Mouse (Mus musculus) kidney, embryonic 15.5 days (tissue): ENCODE data around the gene Chd1. TPM values are rescaled to one million over a fixed set of nuclear protein-coding genes. Genes with fewer than 3 reads are reported as not detected.
A peak's percentile ranks its signal among the peaks of the same experiment; 100 is the strongest.

Source experiments
- ATAC-seq: fragments of 200-750 bp; cut with Nextera tagmentation; replicated peaks from 2 replicates; pipeline ENCODE4 v1.8.0; 2017; ENCODE audit warnings: moderate TSS enrichment; ENCODE audit not compliant: low FRiP score
- H3K27ac ChIP-seq: fragments of 300-500 bp; sonication (generic); 2 replicates; pipeline ENCODE4 v1.5.1; 2015; ENCODE audit warnings: mild to moderate bottlenecking, inconsistent platforms
- H3K27me3 ChIP-seq: fragments of 300-500 bp; sonication (generic); 2 replicates; pipeline ENCODE4 v1.6.1; 2015; ENCODE audit warnings: inconsistent platforms
- H3K36me3 ChIP-seq: fragments of 300-500 bp; sonication (generic); 2 replicates; pipeline ENCODE4 v1.6.1; 2015; ENCODE audit warnings: inconsistent platforms
- H3K4me1 ChIP-seq: fragments of 300-500 bp; sonication (generic); 2 replicates; pipeline ENCODE4 v1.6.1; 2015; ENCODE audit warnings: inconsistent platforms
- H3K4me2 ChIP-seq: fragments of 300-500 bp; sonication (generic); 2 replicates; pipeline ENCODE4 v1.6.1; 2015; ENCODE audit warnings: moderate library complexity, mild to moderate bottlenecking, inconsistent platforms
- H3K4me3 ChIP-seq: fragments of 300-500 bp; sonication (generic); replicated peaks from 2 replicates; pipeline ENCODE4 v1.5.1; 2015; ENCODE audit warnings: mild to moderate bottlenecking, inconsistent platforms
- H3K9ac ChIP-seq: fragments of 300-500 bp; sonication (generic); 2 replicates; pipeline ENCODE4 v1.6.1; 2015; ENCODE audit warnings: mild to moderate bottlenecking, inconsistent platforms
- H3K9me3 ChIP-seq: fragments of 300-500 bp; sonication (generic); replicated peaks from 2 replicates; pipeline ENCODE4 v1.6.1; 2016; ENCODE audit warnings: inconsistent platforms
- WGBS: fragments of 180-500 bp; shearing (Covaris S2); methylation state at CpG from one replicate; pipeline ENCODE4 v1.1.7; 2015; ENCODE audit warnings: mixed read lengths; 5-methylcytosine and 5-hydroxymethylcytosine counted together
- polyA plus RNA-seq: library from polyadenylated mRNA; unstranded; fragments of >200 nt; fragmentation: Nextera tagmentation; extraction: Ambion mirVana; gene quantifications from 2 replicates; pipeline ENCODE4 v1.2.1, GENCODE M21; 2015

The Chd1 gene
- polyA plus RNA-seq, 1 experiment from 2014 or later, result 29.5 TPM

DNA sequence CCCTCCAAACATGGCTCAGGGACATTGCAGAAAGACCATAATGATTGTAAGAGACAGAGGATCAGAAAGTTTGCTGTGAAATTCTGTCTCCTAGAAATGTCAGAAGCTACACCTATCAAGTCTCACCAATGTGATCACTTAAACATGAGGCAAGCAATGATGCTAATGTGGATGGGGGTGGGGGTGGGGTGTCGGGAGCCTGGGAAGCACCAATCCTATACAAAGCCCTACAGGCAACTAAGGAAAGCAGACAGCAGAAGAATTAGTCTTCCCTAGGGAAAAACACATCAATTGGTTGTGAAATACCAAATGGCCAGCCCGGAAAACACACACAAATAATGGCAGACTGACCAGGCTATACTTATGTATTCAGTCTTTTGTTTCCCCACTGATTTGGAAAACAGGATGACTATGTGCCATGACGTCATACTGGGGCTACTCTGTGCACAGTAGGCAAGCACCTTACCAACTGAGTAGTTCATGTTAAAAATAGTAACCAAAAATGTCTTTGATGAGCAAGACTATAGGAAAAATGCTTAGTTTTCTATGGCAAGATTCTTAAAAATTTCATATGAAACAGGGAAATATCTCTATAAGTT lies 94.5 kb downstream of the Chd1 start:
- 51% methylated on average over 3 of the region's 3 CpGs for WGBS
- Histone ChIP-seq H3K4me1 (0 out of 2 replicates have a peak, but pooled peaks cover 1% of the 10 kb centered on the region), H3K9ac (no peak overlapping the region), H3K4me3 (no peak overlapping the region), H3K9me3 (no peaks in the 10 kb centered on the region), H3K27me3 (no peaks in the 10 kb centered on the region), H3K36me3 (no peaks in the 10 kb centered on the region), H3K4me2 (no peak overlapping the region), H3K27ac (no peak overlapping the region)
- no peak for ATAC-seq

DNA sequence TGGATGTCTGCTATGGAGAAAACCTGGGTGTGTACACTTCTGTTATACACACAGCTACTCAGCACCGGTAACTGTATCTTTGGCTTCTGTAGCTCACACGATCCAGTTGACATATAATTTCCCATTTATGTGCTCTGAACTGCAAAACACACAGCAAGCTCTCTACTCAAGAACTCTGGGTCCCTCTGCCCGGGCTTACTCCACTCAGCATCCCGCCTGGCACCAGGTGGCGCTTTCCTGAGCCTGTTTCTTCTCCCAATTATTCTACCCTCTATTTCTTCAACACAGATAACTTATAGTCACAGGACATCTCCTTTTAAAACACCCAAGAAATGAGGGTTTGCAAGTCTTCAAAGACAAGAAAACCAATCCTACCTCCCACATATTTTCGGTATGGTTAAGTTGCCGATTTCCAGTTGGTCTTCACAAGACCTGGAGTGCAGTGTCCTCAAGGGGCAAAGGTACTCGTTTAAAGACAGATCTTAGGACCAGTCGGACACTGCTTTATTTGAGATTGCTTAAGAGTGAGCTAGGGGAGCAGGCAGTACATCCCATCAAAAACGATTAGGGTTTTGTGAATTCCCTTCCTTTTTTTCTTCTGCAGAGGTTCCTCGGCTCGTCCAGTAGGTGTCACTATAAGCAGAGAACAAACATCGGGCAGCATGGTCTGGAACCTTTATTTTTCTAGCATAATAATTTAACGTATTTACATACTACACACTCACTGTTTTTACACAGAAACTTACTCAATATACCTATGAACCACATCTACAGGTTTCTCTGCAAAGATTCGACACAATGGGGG lies 99.4 kb downstream of the Chd1 start:
- Histone ChIP-seq H3K4me1 (peaks cover 40% of the 10 kb centered on the region), H3K27ac (no peak overlapping the region), H3K4me2 (no peak overlapping the region), H3K36me3 (peaks cover 20% of the 10 kb centered on the region), H3K9ac (no peak overlapping the region), H3K9me3 (no peaks in the 10 kb centered on the region), H3K27me3 (no peaks in the 10 kb centered on the region), H3K4me3 (no peak overlapping the region)
- WGBS, result 42% methylated on average over 15 of the region's 15 CpGs
- ATAC-seq, result peak; percentile 38; the same call in 1 of the 2 replicates

DNA sequence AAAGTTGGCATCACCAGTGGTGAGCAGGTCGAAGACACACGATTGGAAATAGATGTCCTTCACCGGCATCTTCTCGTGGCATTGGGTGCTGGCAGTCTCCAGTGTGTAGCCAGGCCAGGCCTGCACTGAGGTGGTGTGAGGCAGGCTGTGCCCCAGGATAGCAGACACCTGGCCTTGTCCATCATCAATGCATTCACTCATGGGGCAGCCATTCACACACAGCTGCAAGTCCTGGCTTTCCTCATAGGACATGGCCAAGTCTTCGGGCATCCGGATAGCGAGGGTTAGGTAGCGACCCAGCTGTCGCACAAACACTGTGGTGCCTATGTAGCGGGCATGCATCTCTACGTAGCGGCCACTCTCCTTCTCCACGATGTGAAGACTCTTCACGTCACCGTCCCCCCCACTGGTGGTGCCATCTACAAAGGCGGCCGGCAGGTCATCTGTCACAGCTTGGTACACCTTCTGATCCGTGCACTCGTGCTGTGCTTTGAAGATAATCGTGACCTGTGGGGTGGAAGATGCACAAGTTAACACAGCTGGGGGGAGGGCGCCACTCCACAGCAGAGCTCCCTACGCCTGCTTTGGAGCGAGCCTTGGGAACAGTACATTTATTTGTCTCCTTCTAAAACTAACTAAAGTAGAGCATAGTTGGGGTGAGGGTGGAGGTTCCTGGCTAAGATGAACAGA lies 102.7 kb downstream of the Chd1 start:
- Histone ChIP-seq H3K27ac (no peak overlapping the region), H3K4me1 (peaks cover 61% of the 10 kb centered on the region), H3K9me3 (no peaks in the 10 kb centered on the region), H3K27me3 (no peaks in the 10 kb centered on the region), H3K36me3 (peaks cover 25% of the 10 kb centered on the region), H3K4me2 (no peak overlapping the region), H3K4me3 (no peak overlapping the region), H3K9ac (no peak overlapping the region)
- 88% methylated on average over 23 of the region's 23 CpGs for WGBS
- ATAC-seq, result no peak

DNA sequence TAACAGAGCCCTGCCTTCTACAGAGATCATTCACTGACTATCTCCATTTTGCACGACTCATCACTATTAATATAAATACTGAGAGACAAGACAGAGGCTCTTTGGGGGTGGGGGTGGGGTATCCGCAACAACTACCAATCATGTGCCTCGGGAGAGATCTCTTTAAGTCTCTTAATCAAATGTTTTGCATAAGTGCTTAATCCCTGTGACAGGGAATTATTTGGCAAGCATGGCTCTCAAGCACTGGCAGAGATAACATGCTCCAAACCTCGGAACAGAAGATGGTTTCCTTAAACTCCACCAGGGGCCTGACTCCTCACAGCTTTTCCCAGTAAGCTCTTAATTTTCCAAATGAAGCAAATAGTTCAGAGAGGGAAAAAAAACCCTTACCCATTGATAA lies 103.2 kb downstream of the Chd1 start:
- Histone ChIP-seq H3K4me2 (no peak overlapping the region), H3K27ac (0 out of 2 replicates have a peak overlapping the region, but pooled peaks have one; percentile 78), H3K9me3 (no peaks in the 10 kb centered on the region), H3K4me1 (peaks cover 64% of the 10 kb centered on the region), H3K9ac (no peak overlapping the region), H3K36me3 (peaks cover 25% of the 10 kb centered on the region), H3K4me3 (no peak overlapping the region), H3K27me3 (no peaks in the 10 kb centered on the region)
- 62% methylated on average over 4 of the region's 4 CpGs for WGBS
- no peak for ATAC-seq

DNA sequence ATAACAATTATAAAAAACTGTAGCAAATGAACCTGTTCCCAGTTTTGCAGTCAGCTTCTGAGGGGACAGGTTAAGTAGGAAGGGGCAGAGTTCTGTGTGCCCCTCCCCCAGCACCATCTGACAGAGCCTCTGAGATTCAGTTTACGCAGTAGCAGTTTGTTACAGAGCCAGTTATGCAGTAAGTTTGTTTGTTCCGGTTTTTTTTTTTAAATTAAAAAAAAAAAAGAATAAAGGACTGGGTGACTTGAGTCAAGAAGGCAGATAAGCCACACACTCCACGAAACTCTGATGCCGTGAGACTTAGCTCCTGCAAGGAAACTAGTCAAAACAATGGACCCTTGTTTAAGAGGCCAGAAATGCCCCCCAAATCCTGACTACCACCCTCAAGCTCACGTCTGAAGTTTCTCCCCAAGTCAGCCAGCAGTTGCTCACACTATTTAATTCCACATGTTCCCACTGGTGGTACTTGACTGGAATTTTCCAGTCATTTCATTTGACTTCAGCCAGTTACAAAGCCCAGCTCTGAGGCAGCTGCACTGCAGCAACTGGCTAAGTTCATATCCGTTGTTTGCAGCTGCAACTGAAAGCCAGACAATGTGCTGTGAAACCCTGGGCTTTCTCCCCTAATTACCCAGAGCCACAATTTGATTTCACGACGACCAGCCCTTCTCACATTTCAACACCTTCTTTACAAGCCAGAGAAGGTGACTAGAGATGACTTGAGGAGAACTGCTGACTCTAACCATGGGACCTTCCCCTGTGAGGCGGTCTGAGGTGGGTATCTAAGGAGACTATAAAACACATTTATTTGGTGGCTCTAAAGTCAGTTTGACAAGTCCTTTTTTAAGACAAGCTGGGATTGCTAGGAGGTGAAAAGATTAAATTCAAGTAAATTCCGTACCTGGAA lies 104.0 kb downstream of the Chd1 start:
- H3K9me3 ChIP-seq, result no peaks in the 10 kb centered on the region
- H3K9ac ChIP-seq, result no peak overlapping the region
- WGBS, result 20% methylated on average over 10 of the region's 10 CpGs
- H3K4me1 ChIP-seq, result peaks cover 64% of the 10 kb centered on the region
- ATAC-seq, result no peak
- peak overlapping the region; percentile 16; the same call in 1 of the 2 replicates for H3K4me2 ChIP-seq
- H3K27ac ChIP-seq, result peak overlapping the region; percentile 78
- no peak overlapping the region for H3K4me3 ChIP-seq
- H3K27me3 ChIP-seq, result no peaks in the 10 kb centered on the region
- H3K36me3 ChIP-seq, result peaks cover 25% of the 10 kb centered on the region

DNA sequence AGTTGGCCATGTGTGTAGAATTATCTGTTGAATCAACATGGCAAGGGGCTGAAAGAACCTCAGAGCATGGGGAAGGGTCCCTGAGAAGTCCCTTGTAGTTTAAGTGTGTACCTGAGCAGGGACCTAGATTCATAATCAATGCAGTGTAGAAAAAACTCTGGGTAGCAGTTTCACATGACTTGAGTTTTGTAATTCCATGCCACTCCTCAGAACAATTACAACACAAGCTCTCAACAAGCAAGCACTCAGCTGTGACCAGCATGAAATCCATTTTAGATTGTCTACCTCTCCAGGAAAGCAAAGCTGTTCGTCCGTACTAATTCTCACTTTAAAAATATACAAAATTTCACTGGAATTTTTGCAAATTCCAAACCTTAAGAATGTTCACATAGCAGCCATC lies 105.2 kb downstream of the Chd1 start:
- WGBS, result 69% methylated on average over 2 of the region's 2 CpGs
- Histone ChIP-seq H3K36me3 (peaks cover 25% of the 10 kb centered on the region), H3K4me3 (no peak overlapping the region), H3K9ac (no peak overlapping the region), H3K4me2 (no peak overlapping the region), H3K9me3 (no peaks in the 10 kb centered on the region), H3K27me3 (no peaks in the 10 kb centered on the region), H3K4me1 (peaks cover 70% of the 10 kb centered on the region), H3K27ac (peak overlapping the region; percentile 78; the same call in 1 of the 2 replicates)
- no peak for ATAC-seq

DNA sequence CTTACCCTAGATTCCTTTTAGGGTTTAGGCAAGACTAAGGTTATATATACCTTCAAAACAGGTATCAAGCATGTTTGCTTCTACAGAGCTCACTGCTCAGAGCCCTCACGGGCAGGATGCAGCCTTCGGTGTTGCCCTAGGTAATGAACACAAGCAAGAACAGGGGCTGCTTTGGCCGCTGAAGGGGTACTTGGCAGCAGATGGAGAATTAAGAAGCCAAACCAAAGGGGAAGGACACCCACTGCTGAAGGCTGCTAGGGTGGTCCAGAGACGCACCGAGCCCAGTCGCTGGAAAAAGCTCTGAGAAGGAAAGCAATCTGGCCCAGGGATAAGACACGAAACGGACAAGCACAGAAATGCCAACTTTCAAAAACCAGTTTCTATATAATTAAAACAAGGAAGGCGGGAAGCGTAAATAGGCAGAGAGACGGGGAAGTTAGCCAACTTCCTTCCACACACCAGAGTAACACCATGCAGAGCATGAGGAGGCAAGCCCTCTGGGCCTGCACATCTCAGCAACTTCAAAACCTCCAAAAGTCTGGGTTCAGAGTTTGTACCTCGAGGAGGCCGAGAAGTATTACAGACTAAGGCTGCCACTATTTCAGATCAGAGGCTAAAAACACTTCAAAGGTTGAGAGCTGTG lies 107.5 kb downstream of the Chd1 start:
- Histone ChIP-seq H3K4me2 (no peak overlapping the region), H3K4me1 (peaks cover 58% of the 10 kb centered on the region), H3K36me3 (peaks cover 16% of the 10 kb centered on the region), H3K27me3 (no peaks in the 10 kb centered on the region), H3K4me3 (no peak overlapping the region), H3K27ac (no peak overlapping the region), H3K9me3 (no peaks in the 10 kb centered on the region), H3K9ac (no peak overlapping the region)
- no peak for ATAC-seq
- WGBS, result 82% methylated on average over 13 of the region's 13 CpGs

DNA sequence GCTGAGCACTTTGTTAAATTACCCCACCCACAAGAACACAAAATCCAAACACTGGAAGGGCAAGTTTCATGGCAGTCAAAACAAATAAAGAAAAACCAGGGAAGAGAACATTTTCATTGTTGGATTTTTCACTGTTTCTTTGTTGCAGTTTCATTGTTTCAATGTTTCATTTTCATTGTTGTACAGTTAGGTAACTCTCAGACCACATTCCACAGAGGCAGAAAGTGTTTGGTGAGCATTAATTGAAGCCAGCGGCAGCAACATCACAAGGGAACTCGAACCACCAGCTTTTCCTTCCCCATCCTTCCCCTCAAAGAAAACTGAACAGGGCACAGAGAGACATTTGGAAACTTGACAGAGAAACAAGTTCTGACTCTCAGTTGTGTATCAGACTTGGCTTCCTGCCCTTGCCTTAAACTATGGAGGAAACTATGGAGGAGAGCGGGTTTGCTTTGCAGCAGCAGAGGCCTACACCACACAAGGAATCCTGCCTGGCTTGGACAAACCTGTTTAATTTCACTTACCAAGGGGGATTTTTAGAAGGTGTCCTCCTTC lies 109.0 kb downstream of the Chd1 start:
- H3K4me1 ChIP-seq, result peaks cover 46% of the 10 kb centered on the region
- H3K27ac ChIP-seq, result peak overlapping the region; percentile 5; the same call in 1 of the 2 replicates
- 65% methylated on average over 3 of the region's 3 CpGs for WGBS
- H3K27me3 ChIP-seq, result no peaks in the 10 kb centered on the region
- H3K9me3 ChIP-seq, result no peaks in the 10 kb centered on the region
- H3K9ac ChIP-seq, result no peak overlapping the region
- no peak for ATAC-seq
- H3K4me3 ChIP-seq, result no peak overlapping the region
- H3K36me3 ChIP-seq, result peaks cover 20% of the 10 kb centered on the region
- no peak overlapping the region for H3K4me2 ChIP-seq

DNA sequence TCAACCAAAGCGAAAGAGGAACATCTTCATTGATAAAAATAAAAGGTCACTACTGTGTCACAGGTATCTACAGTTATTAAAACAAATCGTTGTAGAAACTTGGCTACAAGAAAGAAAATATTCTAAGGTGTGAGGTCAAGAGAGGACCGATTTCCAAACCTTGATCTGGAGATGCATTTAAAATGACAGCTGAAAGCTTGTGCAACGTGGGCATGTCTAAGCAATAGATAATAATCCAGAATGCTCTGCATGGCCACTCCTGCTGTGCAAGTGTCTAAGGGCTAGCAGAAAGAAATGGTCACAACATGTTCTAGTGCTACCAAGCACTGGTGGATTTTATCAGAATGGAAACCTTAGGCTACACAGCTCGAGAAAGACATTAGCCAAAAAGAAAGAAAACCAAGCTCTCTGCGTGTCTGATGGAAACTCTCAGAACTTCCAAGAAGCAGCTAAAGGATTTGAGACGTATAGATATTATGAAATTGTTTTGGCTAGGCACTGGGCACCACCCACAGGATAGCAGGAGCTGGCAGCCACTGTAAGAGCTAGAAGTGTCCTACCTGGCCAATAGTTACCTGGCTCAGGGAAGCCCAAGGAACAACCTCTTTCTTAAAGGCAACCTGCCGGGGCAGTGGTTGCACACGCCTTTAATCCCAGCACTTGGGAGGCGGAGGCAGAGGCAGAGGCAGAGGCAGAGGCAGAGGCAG lies 110.7 kb downstream of the Chd1 start:
- Histone ChIP-seq H3K9me3 (no peaks in the 10 kb centered on the region), H3K4me2 (no peak overlapping the region), H3K27me3 (no peaks in the 10 kb centered on the region), H3K4me3 (no peak overlapping the region), H3K27ac (no peak overlapping the region), H3K9ac (no peak overlapping the region), H3K36me3 (peaks cover 31% of the 10 kb centered on the region), H3K4me1 (peaks cover 31% of the 10 kb centered on the region)
- ATAC-seq, result no peak
- WGBS, result 85% methylated on average over 10 of the region's 10 CpGs

DNA sequence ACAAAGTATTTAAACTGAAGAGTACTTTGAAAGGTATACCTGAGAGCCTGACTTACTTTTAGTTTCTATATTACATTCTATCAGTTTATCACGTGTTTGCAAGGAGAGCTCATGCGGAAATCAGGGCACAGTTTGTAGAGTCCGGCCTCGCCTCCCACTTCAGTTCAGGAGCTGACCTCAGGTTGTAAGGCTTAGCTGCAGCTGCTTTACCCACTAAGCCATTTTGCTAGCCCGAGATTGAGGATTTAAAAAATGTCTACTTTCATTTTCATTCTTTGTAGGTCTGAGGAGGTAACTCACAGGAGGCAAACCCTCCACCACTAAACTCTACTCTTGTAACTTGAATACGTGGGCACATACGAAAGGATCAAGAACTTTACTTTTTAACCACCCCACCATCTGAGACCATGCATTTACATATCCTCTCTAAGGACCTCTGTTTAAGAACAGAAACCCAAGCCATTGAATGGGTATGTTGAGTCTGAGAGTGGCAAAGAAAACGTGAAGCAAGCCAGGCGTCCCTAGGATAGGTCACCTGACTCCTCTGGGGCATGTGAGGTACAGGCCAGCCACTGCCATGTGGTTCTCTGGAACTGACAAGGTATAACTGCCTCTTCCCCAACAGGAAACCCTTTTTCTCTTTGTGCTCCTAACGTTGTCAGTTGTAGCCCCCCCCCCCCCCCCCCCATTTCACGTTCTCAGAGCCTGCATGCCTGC lies 111.8 kb downstream of the Chd1 start:
- Histone ChIP-seq H3K36me3 (peaks cover 35% of the 10 kb centered on the region), H3K4me3 (no peak overlapping the region), H3K4me2 (no peak overlapping the region), H3K9me3 (no peaks in the 10 kb centered on the region), H3K27ac (no peak overlapping the region), H3K9ac (no peak overlapping the region), H3K27me3 (no peaks in the 10 kb centered on the region), H3K4me1 (peaks cover 32% of the 10 kb centered on the region)
- WGBS, result 82% methylated on average over 11 of the region's 11 CpGs
- no peak for ATAC-seq
